Mouse (Mus musculus): ENCODE results near the gene Phc2. TPM values are rescaled to one million over a fixed set of nuclear protein-coding genes. Genes with fewer than 3 reads are reported as not detected.

Gene Phc2
- polyA plus RNA-seq, 1 experiment from 2014 or later: 110 TPM

GRCm38 (mm10) chr4:128795596-128795995 is 141.1 kb downstream of the Phc2 start:
- H3K27me3 ChIP-seq (ENCODE audit: control insufficient read depth, insufficient read depth, low read length): no peaks in the 10 kb centered on the region
- H3K4me1 ChIP-seq (ENCODE audit: control insufficient read depth, insufficient read depth, low read length): peaks cover 21% of the 10 kb centered on the region
- DNase-seq (ENCODE audit: low spot score, missing footprints): peak; percentile 91
- ATAC-seq (ENCODE audit: low FRiP score): peak; percentile 77
- H3K9me3 ChIP-seq (ENCODE audit: control insufficient read depth, low read length): no peaks in the 10 kb centered on the region
- H3K9ac ChIP-seq (ENCODE audit: low read length): no peak overlapping the region
- H3K36me3 ChIP-seq (ENCODE audit: control insufficient read depth, insufficient read depth, low read length): peaks cover 3% of the 10 kb centered on the region; the same call in 1 of the 2 replicates
- H3K4me2 ChIP-seq: peak overlapping the region; percentile 14; the same call in 1 of the 2 replicates
- H3K27ac ChIP-seq (ENCODE audit: low read depth, low read length): no peak overlapping the region
- H3K4me3 ChIP-seq (ENCODE audit: low read depth, low read length): no peak overlapping the region
- 3% methylated on average over 9 of the region's 9 CpGs for WGBS

- peaks cover 21% of the 10 kb centered on the region for H3K4me1 ChIP-seq (ENCODE audit: control insufficient read depth, insufficient read depth, low read length)
- H3K4me2 ChIP-seq: no peak overlapping the region
- ATAC-seq (ENCODE audit: low FRiP score) (no peak), DNase-seq (ENCODE audit: low spot score, missing footprints) (no peak)
- H3K9me3 ChIP-seq (ENCODE audit: control insufficient read depth, low read length): no peaks in the 10 kb centered on the region
- no peaks in the 10 kb centered on the region for H3K27me3 ChIP-seq (ENCODE audit: control insufficient read depth, insufficient read depth, low read length)
- WGBS: 66% methylated on average over 8 of the region's 8 CpGs
- H3K36me3 ChIP-seq (ENCODE audit: control insufficient read depth, insufficient read depth, low read length): peaks cover 3% of the 10 kb centered on the region; the same call in 1 of the 2 replicates
- 0 out of 2 replicates have a peak overlapping the region, but pooled peaks have one; percentile 5 for H3K9ac ChIP-seq (ENCODE audit: low read length)
- H3K27ac ChIP-seq (ENCODE audit: low read depth, low read length): no peak overlapping the region
- H3K4me3 ChIP-seq (ENCODE audit: low read depth, low read length): no peak overlapping the region
Observed at GRCm38 (mm10) chr4:128796788-128797187, 142.3 kb downstream of the Phc2 start.

GRCm38 (mm10) chr4:128801675-128802465 is 147.4 kb downstream of the Phc2 start:
- whole genome bisulfite sequencing: 67% methylated on average over 9 of the region's 9 CpGs

More at GRCm38 (mm10) chr4:128801675-128802465, 147.4 kb downstream of the Phc2 start:
- peak; percentile 64 for DNase-seq (ENCODE audit: low spot score, missing footprints)
- peaks cover 32% of the 10 kb centered on the region for H3K4me1 ChIP-seq (ENCODE audit: control insufficient read depth, insufficient read depth, low read length)
- no peak overlapping the region for H3K9ac ChIP-seq (ENCODE audit: low read length)
- ATAC-seq (ENCODE audit: low FRiP score): no peak
- no peaks in the 10 kb centered on the region for H3K9me3 ChIP-seq (ENCODE audit: control insufficient read depth, low read length)
- no peaks in the 10 kb centered on the region for H3K27me3 ChIP-seq (ENCODE audit: control insufficient read depth, insufficient read depth, low read length)
- no peak overlapping the region for H3K27ac ChIP-seq (ENCODE audit: low read depth, low read length)
- H3K4me2 ChIP-seq: no peak overlapping the region
- H3K4me3 ChIP-seq (ENCODE audit: low read depth, low read length): no peak overlapping the region
- no peaks in the 10 kb centered on the region for H3K36me3 ChIP-seq (ENCODE audit: control insufficient read depth, insufficient read depth, low read length)

Other genes starting within 250 kb of the Phc2 start
- gene Zscan20, start 44.6 kb upstream of the Phc2 start, polyA plus RNA-seq (2014; fragmentation: Nextera tagmentation; extraction: Ambion mirVana): 3.1 and 4.3 TPM in 2 replicates
- gene Tlr12, start 36.1 kb upstream of the Phc2 start, polyA plus RNA-seq (2014; fragmentation: Nextera tagmentation; extraction: Ambion mirVana): 0.04 and 0.22 TPM in 2 replicates
- 0.15 and 0.18 TPM in 2 replicates for gene A3galt2, start 100.7 kb downstream of the Phc2 start, polyA plus RNA-seq (2014; fragmentation: Nextera tagmentation; extraction: Ambion mirVana)
- 30.1 and 31.7 TPM in 2 replicates for gene Zfp362, start 151.3 kb downstream of the Phc2 start, polyA plus RNA-seq (2014; fragmentation: Nextera tagmentation; extraction: Ambion mirVana)
- gene Trim62, start 228.9 kb downstream of the Phc2 start, polyA plus RNA-seq (2014; fragmentation: Nextera tagmentation; extraction: Ambion mirVana): 8.3 and 10.3 TPM in 2 replicates

Data from midbrain, embryonic 11.5 days (tissue).